Mouse (Mus musculus) MEL-GATA-1-ER (cell line): ENCODE measurements at regions not wholly inside any gene's neighbourhood (a gene's known extent, or its start where the extent isn't known, plus 50 kb on each side); places are given as distances from the start of the nearest gene placed in this dataset.

Source experiments
- DNase-seq: peaks from one replicate; pipeline ENCODE4 v3.0.0-alpha.2; 2012; ENCODE audit warnings: low read depth; ENCODE audit errors: extremely low read depth

- no peak for DNase-seq
These were observed 2010.6 kb downstream of the A830018L16Rik start for GRCm38 (mm10) chr1:13424524-13424923.

- DNase-seq: no peak
These were observed 2011.9 kb downstream of the A830018L16Rik start for GRCm38 (mm10) chr1:13425601-13426327.

GRCm38 (mm10) chr1:13426328-13427067, 2012.6 kb downstream of the A830018L16Rik start:
- DNase-seq: peak; percentile 49

DNA sequence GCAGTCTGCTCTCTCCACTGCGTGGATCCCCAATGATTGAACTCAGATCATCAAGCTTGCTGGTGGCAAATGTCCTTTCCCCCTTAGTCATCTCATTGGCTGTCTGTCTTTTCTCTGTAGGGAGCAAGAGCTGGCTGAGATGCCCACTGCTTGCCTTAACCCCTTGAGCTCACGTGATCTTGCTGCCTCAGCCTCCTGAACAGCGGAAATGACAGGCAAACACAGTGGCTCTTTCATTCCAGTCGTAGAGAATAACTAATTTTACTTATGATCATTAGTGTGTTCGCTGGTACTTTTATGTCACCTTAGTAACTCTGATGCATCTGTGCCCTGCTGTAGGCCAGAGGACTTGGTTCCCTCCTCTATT, 2013.1 kb downstream of the A830018L16Rik start:
- DNase-seq: peak; percentile 42

- peak; percentile 61 for DNase-seq
These were observed 2013.7 kb downstream of the A830018L16Rik start for GRCm38 (mm10) chr1:13427501-13428207.

- DNase-seq: no peak
These were observed 2024.0 kb downstream of the A830018L16Rik start for GRCm38 (mm10) chr1:13437747-13438394.

DNA sequence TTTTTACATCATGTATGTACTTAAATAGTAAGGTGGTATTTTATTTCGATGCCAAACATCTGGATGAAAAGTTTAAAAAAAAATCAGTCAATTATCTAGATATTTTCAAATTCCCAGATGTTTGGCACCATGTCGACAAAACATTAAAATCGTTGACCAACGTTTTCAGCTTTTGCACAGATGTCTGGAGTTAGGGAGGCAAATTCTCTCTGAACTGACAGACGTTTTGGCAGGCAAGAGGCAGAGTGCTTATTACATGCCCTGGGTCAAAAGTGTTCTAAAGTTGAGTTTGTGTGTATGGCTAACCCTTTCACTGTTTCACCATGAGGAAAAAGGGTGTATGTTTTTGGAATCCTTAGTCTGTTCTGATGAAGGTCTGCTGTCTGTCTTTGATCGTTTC, 2028.5 kb downstream of the A830018L16Rik start:
- DNase-seq: no peak

- DNase-seq: peak; percentile 9
These were observed 2040.6 kb downstream of the A830018L16Rik start for GRCm38 (mm10) chr1:13454534-13454933.

DNA sequence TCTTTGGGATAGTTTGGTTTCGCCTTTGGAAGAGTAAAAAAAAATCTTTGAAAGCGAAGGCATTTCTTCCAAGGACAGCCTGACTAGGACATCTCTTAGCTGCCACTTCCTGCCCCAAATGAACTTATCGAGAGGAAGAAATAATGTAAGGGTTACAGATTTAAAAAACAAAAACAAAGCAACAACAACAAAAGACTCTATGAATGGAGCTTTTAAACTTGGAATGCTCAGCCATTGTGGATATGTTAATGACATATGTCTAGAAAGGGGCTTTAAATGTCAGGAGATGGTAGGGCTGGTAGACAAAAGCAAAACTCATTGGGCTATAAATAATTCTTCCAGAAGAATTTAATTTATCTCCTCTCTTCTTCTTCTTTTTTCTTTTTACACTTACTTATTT, 2041.7 kb downstream of the A830018L16Rik start:
- DNase-seq: no peak

DNA sequence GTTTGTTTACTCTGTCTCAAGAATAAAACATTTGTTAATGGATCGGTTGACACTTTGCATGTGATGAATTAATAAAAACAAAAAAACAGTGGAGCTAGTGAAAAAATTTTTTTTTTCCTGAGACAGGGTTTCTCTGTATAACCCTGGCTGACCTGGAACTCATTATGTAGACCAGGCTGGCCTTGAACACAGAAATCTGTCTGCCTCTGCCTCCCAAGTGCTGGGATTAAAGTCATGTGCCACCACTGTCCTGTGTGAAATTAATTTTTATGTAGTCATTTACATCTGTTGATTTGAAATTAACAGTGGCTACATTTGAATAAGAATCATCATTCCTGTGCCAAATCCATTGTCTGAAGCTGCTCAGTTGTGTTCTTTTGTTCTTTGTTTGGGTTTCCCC, 2050.4 kb downstream of the A830018L16Rik start:
- peak; percentile 66 for DNase-seq

- DNase-seq: no peak
These were observed 2053.3 kb downstream of the A830018L16Rik start for GRCm38 (mm10) chr1:13467174-13467573.

GRCm38 (mm10) chr1:13467886-13468630, 2054.2 kb downstream of the A830018L16Rik start:
- no peak for DNase-seq

DNA sequence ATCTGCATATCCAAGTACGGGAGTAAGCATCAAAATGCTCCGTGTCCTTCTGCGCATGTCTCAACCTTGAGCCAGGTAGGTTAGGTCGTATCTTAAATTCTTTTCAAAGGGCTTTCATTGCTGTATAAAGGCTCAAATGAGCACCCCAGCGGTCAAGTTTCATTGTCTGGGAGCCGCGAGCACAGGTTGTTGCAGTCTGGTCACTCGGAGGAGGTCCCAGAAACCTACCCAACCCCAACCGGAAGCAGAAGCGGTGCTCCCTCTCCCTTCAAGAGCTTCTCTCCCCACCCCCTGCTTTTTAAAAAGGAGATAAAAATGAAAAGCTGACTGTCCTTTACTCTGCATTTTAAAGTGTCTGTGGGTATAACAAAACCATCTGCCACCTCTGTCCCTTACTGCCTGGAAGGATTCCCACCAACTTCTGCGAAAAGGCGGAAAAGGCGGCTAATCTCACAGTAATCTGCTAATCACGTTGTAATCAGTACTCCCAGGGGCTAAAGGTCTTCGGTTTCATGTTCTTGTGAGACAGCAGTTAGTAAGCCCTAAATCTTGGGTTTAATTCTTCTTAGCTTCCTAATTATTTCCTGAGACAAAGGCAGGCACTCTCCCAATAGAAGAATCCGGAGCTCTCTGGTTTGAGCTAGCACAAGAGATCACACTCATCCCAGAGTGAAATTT, 2081.0 kb downstream of the A830018L16Rik start:
- no peak for DNase-seq

- DNase-seq: no peak
These were observed 2082.5 kb downstream of the A830018L16Rik start for GRCm38 (mm10) chr1:13496386-13496785.

DNA sequence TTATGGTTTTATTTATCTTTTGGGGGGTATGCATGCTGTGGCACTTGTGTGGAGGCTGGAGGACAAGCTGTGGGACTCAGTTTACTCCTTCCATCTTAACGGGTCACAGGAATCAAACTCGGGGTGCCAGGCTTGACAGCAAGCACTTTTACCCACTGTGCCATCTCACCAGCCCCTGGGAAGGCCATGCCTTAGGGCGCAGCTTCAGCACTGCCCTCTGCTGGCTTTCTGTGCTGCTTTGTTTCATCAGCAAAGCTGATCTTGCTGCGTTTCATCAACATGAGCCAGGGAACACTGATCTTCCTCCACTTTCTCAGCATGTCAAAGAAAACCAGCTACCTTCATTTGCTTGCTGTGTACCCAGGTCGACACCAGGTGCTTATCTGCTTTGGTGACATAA, 2086.6 kb downstream of the A830018L16Rik start:
- no peak for DNase-seq

DNA sequence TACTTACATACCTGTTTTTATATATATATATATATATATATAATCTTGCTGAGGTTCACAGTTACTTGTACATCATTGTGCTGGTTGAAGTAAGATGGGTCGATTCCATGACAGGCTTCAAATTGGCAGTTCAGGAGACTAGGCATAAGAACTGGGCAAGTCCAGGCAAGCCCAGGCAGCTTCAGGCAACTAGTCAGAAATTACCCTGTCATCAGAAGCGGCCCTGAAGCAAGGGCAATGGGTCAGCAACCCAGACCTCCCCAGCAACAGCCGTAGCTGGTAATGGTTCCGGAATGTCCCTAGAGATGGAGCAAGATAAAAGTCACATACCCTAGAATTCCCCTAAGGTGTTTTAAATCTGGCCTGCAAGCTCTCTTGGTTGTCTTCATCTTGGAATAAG, 2088.0 kb downstream of the A830018L16Rik start:
- no peak for DNase-seq

DNA sequence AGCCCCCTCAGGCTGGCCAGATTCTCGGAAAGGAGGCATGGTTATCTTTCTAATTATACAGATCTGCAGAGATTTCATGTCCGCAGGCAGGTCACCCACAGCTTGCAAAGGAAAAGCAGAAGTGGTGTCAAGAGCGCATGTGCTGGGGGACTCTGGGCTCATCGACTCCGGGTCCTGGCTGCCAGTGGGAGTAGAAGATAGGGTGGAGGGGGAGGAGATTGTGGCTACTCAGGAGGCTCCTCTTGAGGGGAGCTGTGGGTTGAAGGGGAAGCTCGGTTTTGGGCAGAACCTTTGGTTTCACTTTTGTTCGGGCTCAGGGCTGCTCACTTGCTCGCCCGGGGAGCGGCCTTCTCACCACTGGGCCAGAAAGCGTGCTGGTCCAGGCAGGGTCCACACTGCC, 2099.9 kb downstream of the A830018L16Rik start:
- DNase-seq: peak; percentile 96
